Mouse (Mus musculus) testis, adult 2 months (tissue): ENCODE measurements around the gene Pex14.

Source experiments
- CTCF ChIP-seq: fragments of 200-500 bp; IDR thresholded peaks from 2 replicates; pipeline ENCODE4 v1.5.1; 2012; ENCODE audit warnings: low read depth, mild to moderate bottlenecking, inconsistent platforms, low read length, moderate library complexity; ENCODE audit not compliant: control insufficient read depth, insufficient read depth, insufficient replicate concordance
- POLR2A ChIP-seq: fragments of 200-500 bp; IDR thresholded peaks from 2 replicates; pipeline ENCODE4 v1.6.1; 2012; ENCODE audit warnings: low read depth, mild to moderate bottlenecking, inconsistent platforms, low read length, moderate library complexity; ENCODE audit not compliant: control insufficient read depth

- no peak for TF ChIP-seq POLR2A
- no peak for TF ChIP-seq CTCF
These were observed 171.4 kb downstream of the Pex14 start for GRCm38 (mm10) chr4:148928316-148928715.
